Mouse (Mus musculus): ENCODE data around the gene Vmn1r38. TPM values are rescaled to one million over a fixed set of nuclear protein-coding genes. Genes with fewer than 3 reads are reported as not detected.

The Vmn1r38 gene
- not detected in 2 replicates for polyA plus RNA-seq (2012; rRNA removed)

DNA sequence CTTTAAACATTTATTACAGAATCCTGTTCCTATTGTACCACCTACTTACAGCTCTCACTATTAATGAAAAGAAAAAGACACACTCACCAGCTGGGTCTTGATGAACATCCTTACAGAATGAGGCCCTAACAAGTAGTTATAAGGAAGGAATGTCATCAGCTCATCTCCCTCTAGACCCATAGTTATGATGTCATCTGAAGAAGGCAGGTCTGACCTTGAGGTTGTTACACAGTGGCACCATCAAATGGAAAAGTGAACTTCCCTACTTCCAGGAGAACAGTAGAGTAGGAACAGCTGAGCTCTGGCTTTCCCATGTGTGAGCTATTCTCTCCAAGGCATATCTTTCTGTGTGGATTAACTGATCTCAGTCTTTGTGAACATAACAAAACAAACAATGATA, at the start of gene Vmn1r38:
Vmn1r38 (minus strand) TSS at position 101 of the 400 bp plus-strand sequence.

DNA sequence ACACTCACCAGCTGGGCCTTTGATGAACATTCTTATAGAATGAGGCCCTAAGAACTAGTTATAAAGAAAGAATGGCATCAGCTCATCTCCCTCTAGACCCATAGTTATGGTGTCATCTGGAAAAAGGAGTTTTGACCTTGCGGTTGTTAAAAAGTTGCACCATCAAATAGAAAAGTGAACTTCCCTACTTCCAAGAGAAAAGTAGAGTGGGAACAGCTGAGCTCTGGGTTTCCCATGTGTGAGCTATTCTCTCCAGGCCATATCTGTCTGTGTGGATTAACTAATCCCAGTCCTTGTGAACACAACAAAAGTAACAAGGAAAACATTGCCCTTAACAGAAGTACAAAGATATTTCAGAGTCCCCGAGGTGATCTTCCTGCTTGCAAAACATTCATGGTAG, 28.1 kb upstream of the Vmn1r38 start, which contains the start of gene Vmn1r39:
Vmn1r39 (minus strand) TSS at position 101 of the 400 bp plus-strand sequence.

DNA sequence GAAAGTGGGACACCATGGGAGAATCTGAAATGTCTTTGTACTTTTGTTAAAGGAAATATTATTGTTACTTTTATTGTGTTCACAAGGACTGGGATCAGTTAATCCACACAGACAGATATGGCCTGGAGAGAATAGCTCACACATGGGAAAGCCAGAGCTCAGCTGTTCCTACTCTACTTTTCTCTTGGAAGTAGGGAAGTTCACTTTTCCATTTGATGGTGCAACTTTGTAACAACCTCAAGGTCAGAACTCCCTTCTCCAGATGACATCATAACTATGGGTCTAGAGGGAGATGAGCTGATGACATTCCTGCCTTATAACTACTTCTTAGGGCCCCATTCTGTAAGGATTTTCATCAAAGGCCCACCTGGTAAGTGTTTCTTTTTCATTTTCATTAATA, 53.3 kb downstream of the Vmn1r38 start, which contains the start of gene Vmn1r37:
Vmn1r37 (plus strand) TSS at position 301 of the 400 bp plus-strand sequence.

Other genes with a start within 250 kb of the Vmn1r38 start
- 2.9 and 4.2 TPM in 2 replicates for gene Mad2l1, start 247.2 kb downstream of the Vmn1r38 start, polyA plus RNA-seq (2012; rRNA removed)
- gene Vmn1r32, start 222.5 kb downstream of the Vmn1r38 start, polyA plus RNA-seq (2012; rRNA removed) = not detected in 2 replicates
- gene Vmn1r33, start 164.3 kb downstream of the Vmn1r38 start, polyA plus RNA-seq (2012; rRNA removed) = not detected in 2 replicates
- gene Vmn1r34, start 138.7 kb downstream of the Vmn1r38 start, polyA plus RNA-seq (2012; rRNA removed) = not detected in 2 replicates
- gene Vmn1r35, start 96.7 kb downstream of the Vmn1r38 start, polyA plus RNA-seq (2012; rRNA removed) = not detected in 2 replicates
- not detected in 2 replicates for gene Vmn1r36, start 63.5 kb downstream of the Vmn1r38 start, polyA plus RNA-seq (2012; rRNA removed)
- gene Vmn1r37, start 53.2 kb downstream of the Vmn1r38 start, polyA plus RNA-seq (2012; rRNA removed) = not detected in 2 replicates
- not detected in 2 replicates for gene Vmn1r39, start 28.0 kb upstream of the Vmn1r38 start, polyA plus RNA-seq (2012; rRNA removed)
- gene Gng12, start 113.8 kb upstream of the Vmn1r38 start, polyA plus RNA-seq (2012; rRNA removed) = 38.0 and 38.2 TPM in 2 replicates

Data from colon, adult 2 months (tissue).